Mouse (Mus musculus) stomach, embryonic 16.5 days (tissue): ENCODE results near the gene Rbm39. TPM values are rescaled to one million over a fixed set of nuclear protein-coding genes. Genes with fewer than 3 reads are reported as not detected.
"Not testable (repeated sequence)": the region's sequence is repeated elsewhere in the genome, so short reads cannot be mapped to it uniquely, and the experiment has no call there.

Source experiments
- ATAC-seq: fragments of 200-750 bp; cut with Nextera tagmentation; 2 replicates; pipeline ENCODE4 v1.8.0; 2017; ENCODE audit warnings: moderate number of reproducible peaks, moderate TSS enrichment; ENCODE audit not compliant: insufficient read depth, low FRiP score
- H3K27ac ChIP-seq: fragments of 300-500 bp; sonication (generic); 2 replicates; pipeline ENCODE4 v1.5.1; 2014; ENCODE audit warnings: low read length
- H3K27me3 ChIP-seq: fragments of 300-500 bp; sonication (generic); 2 replicates; pipeline ENCODE4 v1.6.1; 2014; ENCODE audit warnings: low read length, control low read depth, mixed read lengths; ENCODE audit not compliant: control insufficient read depth, insufficient read depth
- H3K36me3 ChIP-seq: fragments of 300-500 bp; sonication (generic); 2 replicates; pipeline ENCODE4 v1.6.1; 2014; ENCODE audit warnings: low read length; ENCODE audit not compliant: control insufficient read depth, insufficient read depth
- H3K4me1 ChIP-seq: fragments of 300-500 bp; sonication (generic); 2 replicates; pipeline ENCODE4 v1.6.1; 2014; ENCODE audit warnings: low read length, control low read depth, mixed read lengths; ENCODE audit not compliant: control insufficient read depth, insufficient read depth
- H3K4me2 ChIP-seq: fragments of 300-500 bp; sonication (generic); 2 replicates; pipeline ENCODE4 v1.6.1; 2014; ENCODE audit warnings: low read depth, low read length, mixed read lengths
- H3K4me3 ChIP-seq: fragments of 300-500 bp; sonication (generic); replicated peaks from 2 replicates; pipeline ENCODE4 v1.5.1; 2014; ENCODE audit warnings: mild to moderate bottlenecking, low read length
- H3K9ac ChIP-seq: fragments of 300-500 bp; sonication (generic); 2 replicates; pipeline ENCODE4 v1.6.1; 2014; ENCODE audit warnings: low read length
- H3K9me3 ChIP-seq: fragments of 300-500 bp; sonication (generic); replicated peaks from 2 replicates; pipeline ENCODE4 v1.6.1; 2016; ENCODE audit warnings: low read length, control low read depth; ENCODE audit not compliant: control insufficient read depth
- WGBS: fragments of 180-500 bp; shearing (Covaris S2); extraction: QIAGEN DNeasy Blood & Tissue Kit; methylation state at CpG from one replicate; pipeline ENCODE4 v1.1.7; 2014; 5-methylcytosine and 5-hydroxymethylcytosine counted together
- polyA plus RNA-seq: library from polyadenylated mRNA; unstranded; fragments of >200 nt; fragmentation: Nextera tagmentation; extraction: Ambion mirVana; gene quantifications from 2 replicates; pipeline ENCODE4 v1.2.1, GENCODE M21; 2015

The Rbm39 gene
- polyA plus RNA-seq, 1 experiment from 2014 or later: 551 TPM

DNA sequence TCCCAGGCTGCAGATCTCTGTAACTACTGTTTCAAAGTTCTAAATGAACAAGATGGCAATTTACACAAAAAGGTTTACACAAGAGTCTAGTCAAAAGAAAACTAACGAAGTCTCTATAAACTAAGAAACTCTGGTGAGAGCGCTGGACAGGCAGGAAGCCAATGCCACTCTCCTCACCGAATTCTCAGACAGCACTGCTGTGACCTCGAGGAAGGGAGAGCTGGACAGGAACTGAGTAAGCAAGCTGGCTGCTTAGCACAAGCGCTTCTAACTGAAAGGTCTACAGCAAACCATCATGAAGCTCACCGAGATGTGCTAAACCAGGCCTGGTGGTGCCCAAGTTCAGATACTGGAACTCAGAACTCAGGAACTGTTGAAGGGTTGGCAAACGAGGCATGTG lies 9.2 kb upstream of the Rbm39 start:
- not testable (repeated sequence) for ATAC-seq, H3K4me2 ChIP-seq, H3K27ac ChIP-seq, H3K27me3 ChIP-seq, H3K36me3 ChIP-seq, H3K9me3 ChIP-seq, H3K9ac ChIP-seq, H3K4me3 ChIP-seq, H3K4me1 ChIP-seq
- WGBS: 65% methylated on average over 7 of the region's 7 CpGs

DNA sequence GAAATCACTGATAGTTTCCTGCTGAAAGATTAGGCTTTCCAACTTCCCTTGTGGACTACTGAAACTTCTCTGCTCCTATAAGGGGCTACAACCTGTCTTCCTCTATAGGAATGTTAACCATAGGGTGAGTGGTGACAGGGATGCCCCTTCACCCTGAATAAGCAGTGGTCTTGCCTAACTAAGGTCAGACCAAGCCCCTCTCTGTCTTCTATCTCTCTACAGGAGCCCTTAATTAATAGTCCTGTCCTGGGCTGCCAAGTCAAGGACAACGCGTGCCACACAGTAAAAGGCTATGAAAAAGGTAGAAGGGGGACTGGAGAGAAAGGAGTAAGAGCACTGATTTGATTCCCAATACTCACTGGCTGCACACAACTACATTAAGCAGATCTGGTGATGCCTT lies 1.6 kb upstream of the Rbm39 start:
- Histone ChIP-seq H3K27ac (no peak overlapping the region), H3K27me3 (no peaks in the 10 kb centered on the region), H3K9me3 (no peaks in the 10 kb centered on the region), H3K9ac (no peak overlapping the region), H3K4me1 (peaks cover 15% of the 10 kb centered on the region), H3K4me2 (no peak overlapping the region), H3K36me3 (peaks cover 10% of the 10 kb centered on the region; the same call in 1 of the 2 replicates), H3K4me3 (no peak overlapping the region)
- WGBS: 65% methylated on average over 2 of the region's 2 CpGs
- ATAC-seq: no peak

DNA sequence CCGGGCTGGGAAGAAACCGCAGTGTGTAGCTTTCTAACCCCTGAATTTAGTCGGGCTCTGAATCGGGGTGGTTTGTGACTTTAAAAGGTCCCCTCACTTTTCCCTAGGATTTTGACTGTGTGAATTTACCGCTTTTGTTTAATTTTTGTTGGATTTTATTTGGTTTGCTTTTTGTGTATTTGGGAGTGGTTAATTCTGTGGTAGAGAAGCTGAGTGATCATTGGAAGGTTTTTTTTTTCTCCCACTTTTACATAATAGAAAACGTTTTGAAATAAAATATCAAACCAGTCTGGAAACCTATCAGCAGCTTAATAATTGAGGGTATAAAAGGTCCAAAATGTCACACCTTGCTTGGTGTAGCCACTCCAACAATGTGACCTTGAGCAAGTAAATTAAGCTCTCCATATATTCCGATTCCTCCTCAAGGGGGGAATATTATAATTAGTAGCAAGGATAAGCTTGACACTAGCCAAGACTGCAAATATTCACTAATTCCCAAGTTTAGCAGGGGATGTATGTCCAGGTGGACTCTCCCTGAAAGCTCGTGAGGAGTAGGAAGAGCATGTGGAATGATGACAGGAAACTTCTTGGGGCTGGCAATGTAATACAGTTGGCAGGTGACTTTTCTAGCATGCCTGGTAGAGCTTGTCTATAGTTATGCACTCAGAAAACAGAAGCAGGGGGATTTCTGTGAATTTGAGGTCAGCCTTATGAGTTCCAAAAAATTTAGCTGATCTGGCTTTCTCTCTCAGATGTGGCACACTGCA lies 969 bp upstream of the Rbm39 start:
- no peak for ATAC-seq
- WGBS: 11% methylated on average over 8 of the region's 8 CpGs
- Histone ChIP-seq H3K4me2 (peak overlapping the region; percentile 53), H3K27ac (peak overlapping the region; percentile 93), H3K4me3 (peak overlapping the region; percentile 79), H3K36me3 (peaks cover 10% of the 10 kb centered on the region; the same call in 1 of the 2 replicates), H3K9ac (peak overlapping the region; percentile 91), H3K4me1 (peaks cover 15% of the 10 kb centered on the region), H3K9me3 (no peaks in the 10 kb centered on the region), H3K27me3 (no peaks in the 10 kb centered on the region)

DNA sequence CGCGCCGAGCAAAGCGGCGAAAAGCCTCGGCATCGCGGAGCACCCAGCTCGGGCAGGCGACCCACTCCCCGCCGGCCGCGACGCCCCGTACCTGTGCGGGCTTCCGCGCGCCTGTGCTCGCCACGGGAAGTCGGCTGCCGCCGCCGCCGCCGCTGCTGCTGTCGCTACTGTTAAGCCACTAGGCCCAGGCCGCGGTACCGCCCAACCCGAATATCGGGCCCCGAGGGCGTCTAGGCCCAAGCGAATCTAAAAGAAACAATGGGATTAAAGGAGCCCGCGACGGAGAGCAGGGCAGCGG lies 293 bp downstream of the Rbm39 start:
- peak overlapping the region; percentile 79 for H3K4me3 ChIP-seq
- 0 out of 2 replicates have a peak overlapping the region, but pooled peaks have one; percentile 93 for H3K4me2 ChIP-seq
- H3K27ac ChIP-seq: peak overlapping the region; percentile 96
- H3K27me3 ChIP-seq: no peaks in the 10 kb centered on the region
- H3K9ac ChIP-seq: peak overlapping the region; percentile 100
- 0% methylated on average over 34 of the region's 41 CpGs for WGBS
- no peaks in the 10 kb centered on the region for H3K9me3 ChIP-seq
- peaks cover 15% of the 10 kb centered on the region for H3K4me1 ChIP-seq
- peaks cover 14% of the 10 kb centered on the region; the same call in 1 of the 2 replicates for H3K36me3 ChIP-seq
- ATAC-seq: no peak; the same call in 1 of the 2 replicates

DNA sequence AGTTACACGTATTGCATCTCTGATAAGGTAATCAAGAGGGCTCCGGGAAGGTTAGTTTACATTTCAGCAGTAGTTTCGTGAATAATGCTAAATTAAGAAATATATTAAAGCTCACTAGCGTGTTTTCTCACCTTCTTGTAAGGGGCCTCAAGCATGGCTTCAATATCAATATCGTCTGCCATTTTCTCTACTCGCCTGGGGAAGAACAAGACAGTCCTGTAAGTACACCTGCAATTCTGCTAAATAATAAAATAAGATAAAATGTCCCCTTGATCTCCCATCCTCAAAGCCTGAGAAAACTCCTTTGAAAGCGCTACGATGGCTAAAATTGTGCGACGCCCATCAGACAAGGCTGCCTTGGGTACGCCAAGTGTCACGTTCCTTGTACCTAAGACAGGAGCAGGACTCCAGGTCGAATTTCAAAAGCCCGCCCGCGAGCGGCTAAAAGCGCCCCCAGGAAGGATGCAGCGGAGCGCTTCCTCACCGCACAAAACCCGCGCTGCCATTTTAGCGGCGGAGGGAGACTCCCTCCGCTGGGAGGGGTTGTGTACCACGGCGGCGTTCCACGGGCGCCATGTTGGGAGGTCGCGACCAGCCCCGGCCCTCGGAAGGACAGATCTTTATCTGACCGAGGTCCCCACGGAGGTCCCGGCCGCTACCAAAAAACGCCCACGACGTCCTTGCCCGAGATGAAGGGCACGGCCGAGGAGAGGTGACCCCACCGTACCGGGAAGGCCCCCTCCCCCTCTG lies 817 bp downstream of the Rbm39 start:
- Histone ChIP-seq H3K4me3 (peak overlapping the region; percentile 79), H3K27me3 (no peaks in the 10 kb centered on the region), H3K4me1 (peaks cover 15% of the 10 kb centered on the region), H3K4me2 (peak overlapping the region; percentile 93), H3K9me3 (no peaks in the 10 kb centered on the region), H3K9ac (peak overlapping the region; percentile 100), H3K27ac (peak overlapping the region; percentile 96), H3K36me3 (peaks cover 14% of the 10 kb centered on the region; the same call in 1 of the 2 replicates)
- under 1% methylated on average over 47 of the region's 47 CpGs for WGBS
- ATAC-seq: peak; percentile 63

DNA sequence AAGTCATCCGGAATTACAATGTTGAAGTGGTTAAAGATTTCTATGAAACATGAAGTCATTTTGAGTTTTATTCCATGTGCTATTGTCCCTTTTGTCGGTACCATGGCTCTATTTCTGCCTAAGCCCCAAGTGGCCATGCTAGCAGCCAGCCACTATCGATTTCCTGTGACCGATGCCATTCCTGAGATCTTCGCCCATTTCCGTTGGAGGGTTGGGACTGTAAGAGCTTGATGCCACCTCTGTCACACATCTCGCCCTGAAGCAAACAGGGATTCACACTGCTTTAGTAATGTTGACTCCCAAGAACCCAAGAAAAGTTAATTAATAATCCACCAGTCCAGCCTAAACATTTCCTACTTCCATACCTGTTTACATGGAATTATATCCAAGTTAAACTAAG lies 2.4 kb downstream of the Rbm39 start:
- 63% methylated on average over 7 of the region's 7 CpGs for WGBS
- peaks cover 15% of the 10 kb centered on the region for H3K4me1 ChIP-seq
- no peaks in the 10 kb centered on the region for H3K9me3 ChIP-seq
- H3K4me3 ChIP-seq: peak overlapping the region; percentile 33
- no peaks in the 10 kb centered on the region for H3K27me3 ChIP-seq
- H3K36me3 ChIP-seq: peaks cover 16% of the 10 kb centered on the region; the same call in 1 of the 2 replicates
- ATAC-seq: no peak
- peak overlapping the region; percentile 93 for H3K4me2 ChIP-seq
- no peak overlapping the region for H3K9ac ChIP-seq
- no peak overlapping the region for H3K27ac ChIP-seq

DNA sequence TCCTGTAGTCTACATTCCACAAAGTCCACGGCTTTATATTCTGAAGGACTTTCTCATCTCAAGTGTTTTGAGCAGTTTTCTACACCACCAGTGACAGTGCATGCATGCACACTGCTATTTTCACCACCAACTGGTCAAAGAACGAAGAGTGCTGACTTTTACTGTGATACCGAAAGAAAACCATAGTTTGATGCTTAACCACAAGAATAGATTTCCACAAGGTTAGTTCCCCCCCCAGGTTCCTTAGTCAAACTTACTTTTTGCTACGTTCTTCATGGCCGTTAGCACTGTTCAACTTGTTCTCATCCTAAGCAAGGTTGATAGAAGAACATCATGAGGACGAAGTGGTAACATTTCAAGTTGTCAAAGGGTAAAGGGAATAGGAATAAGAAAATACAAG lies 3.0 kb downstream of the Rbm39 start:
- H3K4me3 ChIP-seq: peak overlapping the region; percentile 12
- WGBS: 76% methylated on average over 6 of the region's 6 CpGs
- H3K36me3 ChIP-seq: peaks cover 19% of the 10 kb centered on the region; the same call in 1 of the 2 replicates
- no peak overlapping the region for H3K9ac ChIP-seq
- no peaks in the 10 kb centered on the region for H3K9me3 ChIP-seq
- ATAC-seq: no peak
- no peak overlapping the region; the same call in 1 of the 2 replicates for H3K4me2 ChIP-seq
- peaks cover 15% of the 10 kb centered on the region for H3K4me1 ChIP-seq
- no peaks in the 10 kb centered on the region for H3K27me3 ChIP-seq
- H3K27ac ChIP-seq: no peak overlapping the region

DNA sequence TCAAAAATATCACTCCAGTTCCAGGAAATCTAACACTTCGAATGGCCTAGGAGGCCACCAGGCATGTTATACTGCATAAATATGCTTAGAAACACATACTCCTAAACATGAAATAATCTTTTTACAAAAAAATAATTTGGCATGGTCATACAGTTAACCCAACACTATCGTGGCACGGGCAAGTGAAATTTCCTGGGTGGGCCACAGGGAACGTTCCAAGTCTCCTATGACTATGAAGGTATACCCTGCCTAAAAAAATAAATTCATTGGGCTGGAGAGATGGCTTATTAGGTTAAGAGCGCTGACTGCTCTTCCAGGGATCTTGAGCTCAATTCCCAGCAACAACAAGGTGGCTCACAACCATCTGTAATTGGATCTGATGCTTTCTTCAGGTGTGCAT lies 13.5 kb downstream of the Rbm39 start:
- no peak overlapping the region for H3K4me3 ChIP-seq
- WGBS: 90% methylated on average over 5 of the region's 5 CpGs
- H3K4me1 ChIP-seq: no peaks in the 10 kb centered on the region
- no peak overlapping the region for H3K27ac ChIP-seq
- H3K9ac ChIP-seq: no peak overlapping the region
- no peaks in the 10 kb centered on the region for H3K9me3 ChIP-seq
- no peaks in the 10 kb centered on the region for H3K27me3 ChIP-seq
- ATAC-seq: no peak
- H3K4me2 ChIP-seq: no peak overlapping the region
- peaks cover 34% of the 10 kb centered on the region for H3K36me3 ChIP-seq

DNA sequence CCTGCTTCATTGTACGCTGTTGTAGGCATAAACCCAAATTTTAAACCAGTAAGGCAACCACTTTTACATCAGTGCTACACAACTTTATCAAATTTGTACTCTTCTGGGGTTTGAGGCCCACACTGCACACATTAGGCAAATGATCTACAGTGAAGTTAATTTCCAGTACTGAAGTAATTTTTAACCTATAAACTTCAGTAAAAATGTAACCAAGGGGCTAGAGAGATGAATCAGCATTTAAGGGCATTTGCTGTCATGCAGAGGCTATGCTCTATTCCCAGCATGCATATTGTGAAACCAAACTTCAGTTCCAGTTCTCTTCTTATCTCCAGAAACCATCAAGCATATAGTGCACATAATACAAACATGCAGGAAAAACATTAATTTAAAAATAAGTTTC lies 14.6 kb downstream of the Rbm39 start:
- no peak for ATAC-seq
- no peaks in the 10 kb centered on the region for H3K9me3 ChIP-seq
- 90% methylated on average over 1 of the region's 1 CpGs for WGBS

More for the DNA sequence above, 14.6 kb downstream of the Rbm39 start:
- H3K4me1 ChIP-seq: no peaks in the 10 kb centered on the region
- H3K27ac ChIP-seq: no peak overlapping the region
- no peak overlapping the region for H3K4me2 ChIP-seq
- H3K9ac ChIP-seq: no peak overlapping the region
- no peak overlapping the region for H3K4me3 ChIP-seq
- no peaks in the 10 kb centered on the region for H3K27me3 ChIP-seq
- H3K36me3 ChIP-seq: peaks cover 38% of the 10 kb centered on the region
